Mouse (Mus musculus): Measurements from ENCODE around the gene Glo1. TPM values are rescaled to one million over a fixed set of nuclear protein-coding genes. Genes with fewer than 3 reads are reported as not detected.

Gene Glo1
- polyA plus RNA-seq, 1 experiment from 2014 or later: 232 TPM

GRCm38 (mm10) chr17:30605001-30605400 is 21.7 kb downstream of the Glo1 start:
- no peak for ATAC-seq (ENCODE audit: insufficient number of reproducible peaks, low FRiP score)
- Histone ChIP-seq H3K36me3 (peaks cover 48% of the 10 kb centered on the region), H3K27ac (ENCODE audit: poor library complexity, severe bottlenecking) (no peak overlapping the region), H3K27me3 (replicated peaks) (no peaks in the 10 kb centered on the region), H3K9ac (no peak overlapping the region), H3K9me3 (replicated peaks) (peaks cover 4% of the 10 kb centered on the region; the same call in 1 of the 2 replicates), H3K4me3 (no peak overlapping the region), H3K4me1 (replicated peaks) (peaks cover 25% of the 10 kb centered on the region), H3K4me2 (no peak overlapping the region)
- WGBS: 84% methylated on average over 5 of the region's 5 CpGs

GRCm38 (mm10) chr17:30604296-30604695 is 22.4 kb downstream of the Glo1 start:
- Histone ChIP-seq H3K36me3 (peaks cover 49% of the 10 kb centered on the region), H3K27me3 (replicated peaks) (no peaks in the 10 kb centered on the region)
- WGBS: 90% methylated on average over 6 of the region's 6 CpGs

GRCm38 (mm10) chr17:30602175-30602574 is 24.5 kb downstream of the Glo1 start:
- Histone ChIP-seq H3K27ac (ENCODE audit: poor library complexity, severe bottlenecking) (no peak overlapping the region), H3K9me3 (replicated peaks) (peaks cover 5% of the 10 kb centered on the region; the same call in 1 of the 2 replicates), H3K4me2 (no peak overlapping the region), H3K4me1 (replicated peaks) (0 out of 2 replicates have a peak, but pooled peaks cover 6% of the 10 kb centered on the region), H3K9ac (no peak overlapping the region), H3K36me3 (peaks cover 64% of the 10 kb centered on the region), H3K27me3 (replicated peaks) (no peaks in the 10 kb centered on the region), H3K4me3 (no peak overlapping the region)
- WGBS: 91% methylated on average over 14 of the region's 14 CpGs
- ATAC-seq (ENCODE audit: insufficient number of reproducible peaks, low FRiP score): no peak

More at GRCm38 (mm10) chr17:30604296-30604695, 22.4 kb downstream of the Glo1 start:
- Histone ChIP-seq H3K4me3 (no peak overlapping the region), H3K9me3 (replicated peaks) (no peaks in the 10 kb centered on the region), H3K4me2 (no peak overlapping the region), H3K27ac (ENCODE audit: poor library complexity, severe bottlenecking) (no peak overlapping the region), H3K4me1 (replicated peaks) (peaks cover 18% of the 10 kb centered on the region), H3K9ac (no peak overlapping the region)
- ATAC-seq (ENCODE audit: insufficient number of reproducible peaks, low FRiP score): no peak

GRCm38 (mm10) chr17:30598300-30598699 is 28.4 kb downstream of the Glo1 start:
- no peak overlapping the region for H3K4me3 ChIP-seq
- ATAC-seq (ENCODE audit: insufficient number of reproducible peaks, low FRiP score): no peak
- WGBS: 83% methylated on average over 5 of the region's 5 CpGs
- H3K27ac ChIP-seq (ENCODE audit: poor library complexity, severe bottlenecking): no peak overlapping the region
- no peaks in the 10 kb centered on the region for H3K4me1 ChIP-seq (replicated peaks)
- H3K9ac ChIP-seq: no peak overlapping the region
- H3K27me3 ChIP-seq (replicated peaks): no peaks in the 10 kb centered on the region
- peaks cover 8% of the 10 kb centered on the region; the same call in 1 of the 2 replicates for H3K9me3 ChIP-seq (replicated peaks)
- peaks cover 83% of the 10 kb centered on the region for H3K36me3 ChIP-seq
- H3K4me2 ChIP-seq: no peak overlapping the region

- ATAC-seq (ENCODE audit: insufficient number of reproducible peaks, low FRiP score): no peak
- 85% methylated on average over 9 of the region's 9 CpGs for WGBS
These were observed 28.9 kb downstream of the Glo1 start for GRCm38 (mm10) chr17:30597786-30598185.

GRCm38 (mm10) chr17:30594846-30595245 is 31.8 kb downstream of the Glo1 start:
- no peak overlapping the region for H3K9ac ChIP-seq
- peaks cover 65% of the 10 kb centered on the region for H3K36me3 ChIP-seq
- no peak for ATAC-seq (ENCODE audit: insufficient number of reproducible peaks, low FRiP score)
- 0 out of 2 replicates have a peak, but pooled peaks cover 3% of the 10 kb centered on the region for H3K4me1 ChIP-seq (replicated peaks)
- H3K4me3 ChIP-seq: no peak overlapping the region
- peaks cover 8% of the 10 kb centered on the region; the same call in 1 of the 2 replicates for H3K9me3 ChIP-seq (replicated peaks)
- WGBS: 68% methylated on average over 6 of the region's 6 CpGs
- no peaks in the 10 kb centered on the region for H3K27me3 ChIP-seq (replicated peaks)
- no peak overlapping the region for H3K4me2 ChIP-seq
- no peak overlapping the region for H3K27ac ChIP-seq (ENCODE audit: poor library complexity, severe bottlenecking)

More at GRCm38 (mm10) chr17:30597786-30598185, 28.9 kb downstream of the Glo1 start:
- Histone ChIP-seq H3K27ac (ENCODE audit: poor library complexity, severe bottlenecking) (no peak overlapping the region), H3K4me2 (no peak overlapping the region), H3K36me3 (peaks cover 82% of the 10 kb centered on the region), H3K4me3 (no peak overlapping the region), H3K4me1 (replicated peaks) (no peaks in the 10 kb centered on the region), H3K27me3 (replicated peaks) (no peaks in the 10 kb centered on the region), H3K9ac (no peak overlapping the region), H3K9me3 (replicated peaks) (peaks cover 8% of the 10 kb centered on the region; the same call in 1 of the 2 replicates)

- 80% methylated on average over 5 of the region's 5 CpGs for WGBS
- Histone ChIP-seq H3K27me3 (replicated peaks) (no peaks in the 10 kb centered on the region), H3K4me3 (no peak overlapping the region), H3K9ac (no peak overlapping the region), H3K4me1 (replicated peaks) (0 out of 2 replicates have a peak, but pooled peaks cover 3% of the 10 kb centered on the region), H3K9me3 (replicated peaks) (peaks cover 8% of the 10 kb centered on the region; the same call in 1 of the 2 replicates), H3K4me2 (no peak overlapping the region), H3K27ac (ENCODE audit: poor library complexity, severe bottlenecking) (no peak overlapping the region), H3K36me3 (peaks cover 62% of the 10 kb centered on the region)
- ATAC-seq (ENCODE audit: insufficient number of reproducible peaks, low FRiP score): no peak
These were observed 32.3 kb downstream of the Glo1 start for GRCm38 (mm10) chr17:30594407-30594806.

- no peaks in the 10 kb centered on the region for H3K27me3 ChIP-seq (replicated peaks)
- no peak overlapping the region for H3K27ac ChIP-seq (ENCODE audit: poor library complexity, severe bottlenecking)
- H3K9me3 ChIP-seq (replicated peaks): no peaks in the 10 kb centered on the region
- 53% methylated on average over 17 of the region's 17 CpGs for WGBS
- H3K4me2 ChIP-seq: no peak overlapping the region
- H3K4me1 ChIP-seq (replicated peaks): 0 out of 2 replicates have a peak, but pooled peaks cover 3% of the 10 kb centered on the region
- H3K4me3 ChIP-seq: no peak overlapping the region
- H3K9ac ChIP-seq: no peak overlapping the region
- H3K36me3 ChIP-seq: peaks cover 30% of the 10 kb centered on the region
- no peak for ATAC-seq (ENCODE audit: insufficient number of reproducible peaks, low FRiP score)
These were observed 36.1 kb downstream of the Glo1 start for GRCm38 (mm10) chr17:30590417-30591198.

GRCm38 (mm10) chr17:30583258-30584001 is 43.2 kb downstream of the Glo1 start:
- H3K9ac ChIP-seq: no peak overlapping the region
- H3K4me2 ChIP-seq: no peak overlapping the region
- H3K36me3 ChIP-seq: no peaks in the 10 kb centered on the region
- H3K4me3 ChIP-seq: no peak overlapping the region
- no peaks in the 10 kb centered on the region for H3K9me3 ChIP-seq (replicated peaks)
- no peak for ATAC-seq (ENCODE audit: insufficient number of reproducible peaks, low FRiP score)
- H3K4me1 ChIP-seq (replicated peaks): no peaks in the 10 kb centered on the region
- WGBS: 61% methylated on average over 2 of the region's 2 CpGs
- H3K27me3 ChIP-seq (replicated peaks): no peaks in the 10 kb centered on the region
- H3K27ac ChIP-seq (ENCODE audit: poor library complexity, severe bottlenecking): no peak overlapping the region

GRCm38 (mm10) chr17:30582313-30582712 is 44.4 kb downstream of the Glo1 start:
- H3K9me3 ChIP-seq (replicated peaks): no peaks in the 10 kb centered on the region
- no peak overlapping the region for H3K4me3 ChIP-seq
- H3K27ac ChIP-seq (ENCODE audit: poor library complexity, severe bottlenecking): no peak overlapping the region
- no peaks in the 10 kb centered on the region for H3K27me3 ChIP-seq (replicated peaks)
- no peaks in the 10 kb centered on the region for H3K36me3 ChIP-seq
- 79% methylated on average over 3 of the region's 3 CpGs for WGBS
- H3K9ac ChIP-seq: no peak overlapping the region
- ATAC-seq (ENCODE audit: insufficient number of reproducible peaks, low FRiP score): no peak
- H3K4me1 ChIP-seq (replicated peaks): no peaks in the 10 kb centered on the region; the same call in 1 of the 2 replicates
- no peak overlapping the region for H3K4me2 ChIP-seq

- Histone ChIP-seq H3K4me3 (no peak overlapping the region), H3K9ac (no peak overlapping the region), H3K4me2 (no peak overlapping the region), H3K4me1 (replicated peaks) (peaks cover 7% of the 10 kb centered on the region), H3K9me3 (replicated peaks) (no peaks in the 10 kb centered on the region), H3K36me3 (no peaks in the 10 kb centered on the region), H3K27me3 (replicated peaks) (no peaks in the 10 kb centered on the region), H3K27ac (ENCODE audit: poor library complexity, severe bottlenecking) (no peak overlapping the region)
- 78% methylated on average over 6 of the region's 6 CpGs for WGBS
- ATAC-seq (ENCODE audit: insufficient number of reproducible peaks, low FRiP score): no peak
These were observed 45.5 kb downstream of the Glo1 start for GRCm38 (mm10) chr17:30581201-30581600.

Measured in heart, embryonic 12.5 days (tissue).